Mouse (Mus musculus): Measurements from ENCODE around the gene Unc5c. TPM values are rescaled to one million over a fixed set of nuclear protein-coding genes. Genes with fewer than 3 reads are reported as not detected.

Gene Unc5c
- polyA plus RNA-seq, 2 experiments = 0.18 to 0.25 TPM

DNA sequence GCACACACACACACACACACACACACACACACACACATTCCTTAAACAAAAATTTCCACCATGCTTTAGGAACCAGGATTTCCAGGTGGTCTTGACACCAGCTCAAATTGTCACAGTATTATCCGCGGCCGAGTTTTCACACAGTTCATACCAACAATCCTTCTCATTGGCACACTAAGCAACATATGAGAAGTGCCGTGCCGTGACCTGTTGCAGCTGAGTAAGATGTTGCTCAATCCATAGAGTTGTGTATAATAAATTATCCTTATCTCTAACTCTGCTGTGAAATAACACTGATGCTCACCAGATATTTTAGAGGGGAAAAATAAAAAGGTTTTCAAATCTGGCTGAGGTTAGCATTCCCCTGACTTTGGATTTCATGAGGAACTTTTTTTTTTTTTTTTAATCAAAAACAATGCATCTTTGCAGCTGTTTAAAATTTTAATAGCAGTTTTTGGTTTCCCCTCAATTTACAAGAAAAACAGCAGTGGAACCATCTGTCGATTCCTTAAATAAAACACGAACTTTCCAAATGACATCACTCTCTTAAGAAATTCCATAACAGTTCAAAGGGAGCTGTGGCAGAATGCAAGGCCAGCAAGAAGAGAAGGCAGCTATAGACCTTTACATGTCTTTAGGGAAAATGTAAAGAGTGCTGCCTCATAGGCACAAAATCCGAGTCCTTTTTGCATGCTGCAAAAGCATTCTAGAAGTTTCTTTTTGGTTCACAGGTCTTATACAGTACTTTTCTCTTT is 326.2 kb downstream of the Unc5c start:
- Histone ChIP-seq H3K36me3 (replicated peaks; ENCODE audit: control insufficient read depth, insufficient read depth, low read depth) (no peaks in the 10 kb centered on the region), H3K27ac (no peak overlapping the region), H3K4me3 (ENCODE audit: insufficient read depth in 1 of 2, low read depth in 2 of 2, low read length in 2 of 2) (no peak overlapping the region), H3K4me1 (replicated peaks; ENCODE audit: control insufficient read depth in 2 of 2, insufficient read depth in 2 of 2, low read length in 1 of 2) (no peaks in the 10 kb centered on the region), H3K27me3 (ENCODE audit: control insufficient read depth, insufficient read depth, low read length) (no peaks in the 10 kb centered on the region), H3K9me3 (ENCODE audit: control insufficient read depth, low read length) (no peaks in the 10 kb centered on the region), H3K4me2 (ENCODE audit: low read depth) (no peak overlapping the region), H3K9ac (replicated peaks) (no peak overlapping the region)
- ATAC-seq (ENCODE audit: insufficient read depth) = no peak
- WGBS (ENCODE audit: insufficient replicate concordance) = 68% methylated on average over 8 of the region's 8 CpGs
- no peak for TF ChIP-seq CTCF (IDR thresholded peaks at IDR 0.05; ENCODE audit: low read depth)
- no peak for TF ChIP-seq EP300 (IDR thresholded peaks at IDR 0.05; ENCODE audit: low read depth)
- no peak for DNase-seq (ENCODE audit: low read depth in 3 of 3, low spot score in 3 of 3)

- 45% methylated on average over 1 of the region's 1 CpGs for WGBS (ENCODE audit: insufficient replicate concordance)
- Histone ChIP-seq H3K4me2 (ENCODE audit: low read depth) (no peak overlapping the region), H3K9ac (replicated peaks) (no peak overlapping the region), H3K4me3 (ENCODE audit: insufficient read depth in 1 of 2, low read depth in 2 of 2, low read length in 2 of 2) (no peak overlapping the region), H3K9me3 (ENCODE audit: control insufficient read depth, low read length) (no peaks in the 10 kb centered on the region), H3K36me3 (replicated peaks; ENCODE audit: control insufficient read depth, insufficient read depth, low read depth) (no peaks in the 10 kb centered on the region), H3K4me1 (replicated peaks; ENCODE audit: control insufficient read depth in 2 of 2, insufficient read depth in 2 of 2, low read length in 1 of 2) (no peaks in the 10 kb centered on the region), H3K27ac (no peak overlapping the region), H3K27me3 (ENCODE audit: control insufficient read depth, insufficient read depth, low read length) (no peaks in the 10 kb centered on the region)
- no peak for TF ChIP-seq CTCF (IDR thresholded peaks at IDR 0.05; ENCODE audit: low read depth)
- no peak for TF ChIP-seq EP300 (IDR thresholded peaks at IDR 0.05; ENCODE audit: low read depth)
- DNase-seq (ENCODE audit: low read depth in 3 of 3, low spot score in 3 of 3) = no peak
- ATAC-seq (ENCODE audit: insufficient read depth) = no peak
Observed at GRCm38 (mm10) chr3:141792106-141792505, 327.1 kb downstream of the Unc5c start.

DNA sequence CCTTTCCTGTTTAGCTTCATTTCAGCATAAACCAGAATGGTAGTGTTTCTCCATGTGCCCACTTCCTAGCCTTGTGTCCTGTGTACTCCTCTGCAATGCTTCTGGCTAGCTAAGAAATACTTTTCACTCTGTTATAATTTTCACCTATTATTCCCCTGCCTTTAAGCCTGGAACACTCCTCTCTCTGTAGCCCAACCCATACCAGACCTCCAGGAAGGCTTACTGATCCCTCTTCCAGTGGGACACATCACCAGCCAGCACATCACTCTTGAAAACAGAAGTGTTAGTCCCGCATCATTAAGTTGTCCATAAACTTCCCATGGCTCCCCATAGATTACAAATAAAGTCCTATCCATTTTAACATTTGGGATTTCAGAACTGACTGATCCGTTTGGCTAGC is 328.7 kb downstream of the Unc5c start:
- 51% methylated on average over 2 of the region's 2 CpGs for WGBS (ENCODE audit: insufficient replicate concordance)
- ATAC-seq (ENCODE audit: insufficient read depth) = no peak
- no peaks in the 10 kb centered on the region for H3K27me3 ChIP-seq (ENCODE audit: control insufficient read depth, insufficient read depth, low read length)
- H3K9me3 ChIP-seq (ENCODE audit: control insufficient read depth, low read length) = no peaks in the 10 kb centered on the region
- no peak overlapping the region for H3K4me2 ChIP-seq (ENCODE audit: low read depth)
- no peaks in the 10 kb centered on the region for H3K4me1 ChIP-seq (replicated peaks; ENCODE audit: control insufficient read depth in 2 of 2, insufficient read depth in 2 of 2, low read length in 1 of 2)
- TF ChIP-seq EP300 (IDR thresholded peaks at IDR 0.05; ENCODE audit: low read depth) (no peak), CTCF (IDR thresholded peaks at IDR 0.05; ENCODE audit: low read depth) (no peak)
- H3K27ac ChIP-seq = no peak overlapping the region
- no peak overlapping the region for H3K4me3 ChIP-seq (ENCODE audit: insufficient read depth in 1 of 2, low read depth in 2 of 2, low read length in 2 of 2)
- no peaks in the 10 kb centered on the region for H3K36me3 ChIP-seq (replicated peaks; ENCODE audit: control insufficient read depth, insufficient read depth, low read depth)
- DNase-seq (ENCODE audit: low read depth in 3 of 3, low spot score in 3 of 3) = no peak
- H3K9ac ChIP-seq (replicated peaks) = no peak overlapping the region

DNA sequence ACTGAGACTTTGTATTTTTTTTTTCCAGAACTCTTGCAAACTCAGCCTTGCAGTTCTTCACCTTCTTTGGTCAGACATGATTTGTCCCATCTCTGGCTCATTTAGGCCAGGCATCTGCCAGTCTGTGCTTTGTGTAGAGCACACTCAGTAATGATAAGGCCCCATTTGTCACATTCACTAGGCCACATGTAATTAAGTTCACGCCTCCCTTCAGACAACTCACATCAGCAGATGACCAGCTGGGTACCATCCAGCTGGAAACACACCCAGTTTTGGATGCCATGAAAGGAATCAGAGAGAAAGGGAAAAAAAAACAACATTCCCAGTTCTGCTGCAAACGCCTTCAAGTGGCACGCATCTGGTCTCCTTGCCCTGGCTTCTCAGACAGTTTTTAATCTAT is 329.4 kb downstream of the Unc5c start:
- Histone ChIP-seq H3K36me3 (replicated peaks; ENCODE audit: control insufficient read depth, insufficient read depth, low read depth) (no peaks in the 10 kb centered on the region), H3K27ac (no peak overlapping the region), H3K27me3 (ENCODE audit: control insufficient read depth, insufficient read depth, low read length) (no peaks in the 10 kb centered on the region), H3K4me3 (ENCODE audit: insufficient read depth in 1 of 2, low read depth in 2 of 2, low read length in 2 of 2) (no peak overlapping the region), H3K9me3 (ENCODE audit: control insufficient read depth, low read length) (no peaks in the 10 kb centered on the region), H3K4me1 (replicated peaks; ENCODE audit: control insufficient read depth in 2 of 2, insufficient read depth in 2 of 2, low read length in 1 of 2) (no peaks in the 10 kb centered on the region), H3K9ac (replicated peaks) (no peak overlapping the region), H3K4me2 (ENCODE audit: low read depth) (no peak overlapping the region)
- WGBS (ENCODE audit: insufficient replicate concordance) = 67% methylated on average over 3 of the region's 3 CpGs
- ATAC-seq (ENCODE audit: insufficient read depth) = no peak
- no peak for DNase-seq (ENCODE audit: low read depth in 3 of 3, low spot score in 3 of 3)
- TF ChIP-seq CTCF (IDR thresholded peaks at IDR 0.05; ENCODE audit: low read depth) = no peak
- no peak for TF ChIP-seq EP300 (IDR thresholded peaks at IDR 0.05; ENCODE audit: low read depth)

- Histone ChIP-seq H3K36me3 (replicated peaks; ENCODE audit: control insufficient read depth, insufficient read depth, low read depth) (no peaks in the 10 kb centered on the region), H3K4me3 (ENCODE audit: insufficient read depth in 1 of 2, low read depth in 2 of 2, low read length in 2 of 2) (no peak overlapping the region), H3K27me3 (ENCODE audit: control insufficient read depth, insufficient read depth, low read length) (no peaks in the 10 kb centered on the region), H3K9me3 (ENCODE audit: control insufficient read depth, low read length) (no peaks in the 10 kb centered on the region), H3K4me2 (ENCODE audit: low read depth) (no peak overlapping the region), H3K9ac (replicated peaks) (no peak overlapping the region), H3K4me1 (replicated peaks; ENCODE audit: control insufficient read depth in 2 of 2, insufficient read depth in 2 of 2, low read length in 1 of 2) (no peaks in the 10 kb centered on the region), H3K27ac (no peak overlapping the region)
- no peak for DNase-seq (ENCODE audit: low read depth in 3 of 3, low spot score in 3 of 3)
- no peak for ATAC-seq (ENCODE audit: insufficient read depth)
- TF ChIP-seq CTCF (IDR thresholded peaks at IDR 0.05; ENCODE audit: low read depth) (no peak), EP300 (IDR thresholded peaks at IDR 0.05; ENCODE audit: low read depth) (no peak)
Observed at GRCm38 (mm10) chr3:141797372-141797771, 332.4 kb downstream of the Unc5c start.
